Mouse (Mus musculus) right cerebral cortex, adult 2 months (tissue): Measurements from ENCODE around the gene Vmn1r170.
"Not testable (repeated sequence)": the region's sequence is repeated elsewhere in the genome, so short reads cannot be mapped to it uniquely, and the experiment has no call there.

Experiments
- DNase-seq, 2 experiments: peaks; one replicate each; pipeline ENCODE4 v3.0.0; 2021 to 2022; ENCODE audit warnings: low spot score in 2 of 2

Gene Vmn1r170

GRCm38 (mm10) chr7:23605875-23606274, at the start of gene Vmn1r170:
Gene Vmn1r170 (plus strand): TSS chr7:23606175.
- not testable (repeated sequence) for DNase-seq

GRCm38 (mm10) chr7:23575226-23575625, 30.7 kb upstream of the Vmn1r170 start, which contains the start of gene Vmn1r169:
Gene Vmn1r169 (plus strand): TSS chr7:23575526.
- not testable (repeated sequence) for DNase-seq

DNA sequence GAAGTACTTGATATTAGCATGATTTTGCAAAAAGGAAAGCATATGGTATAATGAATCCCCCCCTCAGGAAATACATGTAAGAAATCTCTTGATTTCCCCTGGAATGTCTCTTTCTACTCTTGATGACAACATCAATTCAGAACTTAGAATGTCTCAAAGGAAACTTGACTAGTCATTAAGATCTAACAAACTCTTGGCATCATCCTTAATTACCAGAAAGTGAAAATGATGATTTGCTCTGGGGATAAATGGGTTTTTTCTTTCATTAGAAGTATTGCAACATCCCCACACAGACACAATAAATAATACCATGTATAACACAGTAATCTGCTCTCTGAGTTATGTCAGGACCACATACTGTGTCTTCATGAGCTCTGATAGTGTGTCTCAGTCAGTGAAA, 24.4 kb downstream of the Vmn1r170 start, which contains the start of gene Vmn1r171:
Gene Vmn1r171 (plus strand): TSS at position 301 of the 400 bp plus-strand sequence.
- DNase-seq: no peak
